Mouse (Mus musculus): ENCODE measurements around the gene Cabin1. TPM values are rescaled to one million over a fixed set of nuclear protein-coding genes. Genes with fewer than 3 reads are reported as not detected.

Cabin1 gene
- polyA plus RNA-seq, 1 experiment from 2014 or later = 36.8 TPM

- Histone ChIP-seq H3K4me2 (replicated peaks) (no peak overlapping the region), H3K4me3 (no peak overlapping the region)
- 92% methylated on average over 4 of the region's 4 CpGs for WGBS
Measured at GRCm38 (mm10) chr10:75616044-75616443, 148.1 kb downstream of the Cabin1 start.

GRCm38 (mm10) chr10:75610486-75610885 lies 153.7 kb downstream of the Cabin1 start:
- no peak overlapping the region for H3K4me3 ChIP-seq

More at GRCm38 (mm10) chr10:75616044-75616443, 148.1 kb downstream of the Cabin1 start:
- no peaks in the 10 kb centered on the region for H3K36me3 ChIP-seq
- no peak overlapping the region for H3K27ac ChIP-seq (replicated peaks)
- no peaks in the 10 kb centered on the region for H3K9me3 ChIP-seq
- no peaks in the 10 kb centered on the region for H3K27me3 ChIP-seq
- no peaks in the 10 kb centered on the region for H3K4me1 ChIP-seq
- ATAC-seq (replicated peaks) = no peak
- no peak overlapping the region for H3K9ac ChIP-seq (replicated peaks)

DNA sequence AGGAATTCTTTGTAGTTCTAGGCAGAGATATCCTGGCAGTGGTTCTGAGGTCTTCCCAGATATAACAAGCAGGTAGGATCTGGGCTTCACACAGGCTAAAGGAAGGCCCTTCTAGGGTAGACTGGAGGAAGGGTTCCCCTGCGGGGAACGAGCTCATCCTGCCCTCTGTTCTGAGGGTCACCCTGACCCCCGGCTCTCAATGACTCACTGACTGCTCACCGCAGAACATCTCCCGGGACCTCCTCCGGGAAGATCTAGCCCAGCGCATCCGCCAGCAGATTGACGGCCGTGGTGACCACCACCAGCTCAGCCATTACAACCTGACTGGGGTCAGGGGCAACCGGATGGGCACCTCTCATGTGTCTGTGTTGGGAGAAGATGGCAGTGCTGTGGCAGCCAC lies 155.2 kb downstream of the Cabin1 start:
- Histone ChIP-seq H3K9ac (replicated peaks) (no peak overlapping the region), H3K36me3 (no peaks in the 10 kb centered on the region), H3K4me2 (replicated peaks) (no peak overlapping the region), H3K27me3 (no peaks in the 10 kb centered on the region), H3K4me1 (no peaks in the 10 kb centered on the region), H3K4me3 (no peak overlapping the region), H3K27ac (replicated peaks) (no peak overlapping the region), H3K9me3 (no peaks in the 10 kb centered on the region)
- ATAC-seq (replicated peaks) = no peak
- WGBS = 95% methylated on average over 11 of the region's 11 CpGs

More at GRCm38 (mm10) chr10:75610486-75610885, 153.7 kb downstream of the Cabin1 start:
- Histone ChIP-seq H3K4me2 (replicated peaks) (no peak overlapping the region), H3K4me1 (no peaks in the 10 kb centered on the region), H3K27me3 (no peaks in the 10 kb centered on the region), H3K9me3 (no peaks in the 10 kb centered on the region), H3K36me3 (no peaks in the 10 kb centered on the region), H3K9ac (replicated peaks) (no peak overlapping the region), H3K27ac (replicated peaks) (no peak overlapping the region)
- WGBS = 72% methylated on average over 7 of the region's 7 CpGs
- ATAC-seq (replicated peaks) = no peak

DNA sequence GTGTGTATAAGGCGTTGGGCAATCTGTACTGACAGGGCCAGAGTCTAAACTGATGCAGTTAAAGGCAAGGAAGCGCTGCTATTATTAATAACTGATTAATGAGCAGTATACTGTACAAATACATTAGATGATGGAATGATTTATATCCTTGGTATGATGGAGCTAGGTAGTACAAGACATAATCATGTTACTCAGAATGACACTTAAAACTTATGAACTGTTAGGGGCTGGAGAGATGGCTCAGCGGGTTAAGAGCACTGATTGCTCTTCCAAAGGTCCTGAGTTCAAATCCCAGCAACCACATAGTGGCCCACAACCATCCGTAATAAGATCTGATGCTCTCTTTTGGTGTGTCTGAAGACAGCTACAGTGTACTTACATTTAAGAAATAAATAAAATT lies 156.9 kb downstream of the Cabin1 start:
- H3K4me1 ChIP-seq = no peaks in the 10 kb centered on the region
- H3K4me3 ChIP-seq = no peak overlapping the region
- no peaks in the 10 kb centered on the region for H3K27me3 ChIP-seq
- H3K9me3 ChIP-seq = no peaks in the 10 kb centered on the region
- H3K27ac ChIP-seq (replicated peaks) = no peak overlapping the region
- H3K36me3 ChIP-seq = no peaks in the 10 kb centered on the region
- WGBS = 91% methylated on average over 4 of the region's 4 CpGs
- no peak for ATAC-seq (replicated peaks)
- H3K4me2 ChIP-seq (replicated peaks) = no peak overlapping the region
- H3K9ac ChIP-seq (replicated peaks) = no peak overlapping the region

DNA sequence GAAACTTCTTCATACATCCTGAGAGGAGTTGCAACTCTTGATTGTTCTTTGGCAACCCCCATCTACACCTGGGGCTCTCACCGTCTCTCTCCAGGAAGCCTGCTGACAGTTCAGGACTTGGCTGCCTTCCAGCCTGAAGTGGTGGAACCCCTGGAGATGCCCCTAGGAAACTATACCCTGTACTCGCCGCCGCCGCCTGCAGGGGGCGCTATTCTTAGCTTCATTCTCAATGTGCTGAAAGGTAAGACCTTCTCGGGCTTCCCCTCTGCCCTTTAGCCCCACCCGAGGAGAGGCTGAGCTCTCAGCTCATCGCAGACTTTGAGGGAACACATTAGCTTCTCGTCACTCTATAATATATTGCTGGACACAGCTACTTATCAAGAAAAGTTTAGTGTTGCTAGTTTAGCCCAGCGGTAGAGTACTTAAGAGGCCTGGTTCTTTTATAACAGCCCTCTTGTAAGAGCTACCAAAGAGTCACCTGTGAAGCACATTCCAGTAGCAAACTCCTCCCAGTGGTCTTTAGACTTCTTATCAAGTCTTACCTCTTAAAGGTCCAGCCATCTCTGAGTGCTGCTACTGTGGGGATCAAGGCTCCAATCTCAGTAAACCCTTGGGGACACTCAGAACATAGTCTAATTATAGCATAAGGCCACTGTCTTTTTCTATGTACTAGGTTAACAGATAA lies 158.8 kb downstream of the Cabin1 start:
- no peak for ATAC-seq (replicated peaks)
- WGBS = 45% methylated on average over 11 of the region's 11 CpGs
- H3K36me3 ChIP-seq = no peaks in the 10 kb centered on the region
- H3K4me3 ChIP-seq = no peak overlapping the region
- no peaks in the 10 kb centered on the region for H3K27me3 ChIP-seq
- H3K27ac ChIP-seq (replicated peaks) = no peak overlapping the region
- no peak overlapping the region for H3K9ac ChIP-seq (replicated peaks)
- H3K4me1 ChIP-seq = no peaks in the 10 kb centered on the region
- H3K9me3 ChIP-seq = no peaks in the 10 kb centered on the region
- H3K4me2 ChIP-seq (replicated peaks) = no peak overlapping the region

GRCm38 (mm10) chr10:75600189-75600730 lies 163.9 kb downstream of the Cabin1 start:
- no peak overlapping the region for H3K4me3 ChIP-seq
- H3K27ac ChIP-seq (replicated peaks) = no peak overlapping the region
- no peaks in the 10 kb centered on the region for H3K36me3 ChIP-seq
- no peak overlapping the region for H3K4me2 ChIP-seq (replicated peaks)
- WGBS = 87% methylated on average over 7 of the region's 7 CpGs
- no peaks in the 10 kb centered on the region for H3K9me3 ChIP-seq
- H3K9ac ChIP-seq (replicated peaks) = no peak overlapping the region
- ATAC-seq (replicated peaks) = no peak
- H3K27me3 ChIP-seq = no peaks in the 10 kb centered on the region
- no peaks in the 10 kb centered on the region; the same call in 1 of the 2 replicates for H3K4me1 ChIP-seq

Other genes starting within 250 kb of the Cabin1 start
- gene Snrpd3, start 246.8 kb downstream of the Cabin1 start, polyA plus RNA-seq (2015; fragmentation: Nextera tagmentation; extraction: Ambion mirVana) = 155 and 156 TPM in 2 replicates
- 20.1 and 20.2 TPM in 2 replicates for gene Gucd1, start 246.4 kb downstream of the Cabin1 start, polyA plus RNA-seq (2015; fragmentation: Nextera tagmentation; extraction: Ambion mirVana)
- 16.4 TPM in 2 replicates for gene Lrrc75b, start 204.0 kb downstream of the Cabin1 start, polyA plus RNA-seq (2015; fragmentation: Nextera tagmentation; extraction: Ambion mirVana)
- 0.67 and 0.79 TPM in 2 replicates for gene Ggt1, start 202.7 kb downstream of the Cabin1 start, polyA plus RNA-seq (2015; fragmentation: Nextera tagmentation; extraction: Ambion mirVana)
- 2.5 and 3.0 TPM in 2 replicates for gene Ggt5, start 175.0 kb downstream of the Cabin1 start, polyA plus RNA-seq (2015; fragmentation: Nextera tagmentation; extraction: Ambion mirVana)
- 1.0 and 1.4 TPM in 2 replicates for gene Susd2, start 120.3 kb downstream of the Cabin1 start, polyA plus RNA-seq (2015; fragmentation: Nextera tagmentation; extraction: Ambion mirVana)
- gene Ddt, start 9.1 kb upstream of the Cabin1 start, polyA plus RNA-seq (2015; fragmentation: Nextera tagmentation; extraction: Ambion mirVana) = 61.1 and 62.2 TPM in 2 replicates
- gene Gm20441, start 16.6 kb upstream of the Cabin1 start, polyA plus RNA-seq (2015; fragmentation: Nextera tagmentation; extraction: Ambion mirVana) = not detected in 2 replicates
- gene Gstt3, start 17.1 kb upstream of the Cabin1 start, polyA plus RNA-seq (2015; fragmentation: Nextera tagmentation; extraction: Ambion mirVana) = 0.42 and 0.51 TPM in 2 replicates
- 10.7 and 11.5 TPM in 2 replicates for gene Gstt1, start 34.2 kb upstream of the Cabin1 start, polyA plus RNA-seq (2015; fragmentation: Nextera tagmentation; extraction: Ambion mirVana)
- gene Gstt4, start 58.2 kb upstream of the Cabin1 start, polyA plus RNA-seq (2015; fragmentation: Nextera tagmentation; extraction: Ambion mirVana) = not detected in 2 replicates
- 3.9 and 5.1 TPM in 2 replicates for gene Gstt2, start 73.1 kb upstream of the Cabin1 start, polyA plus RNA-seq (2015; fragmentation: Nextera tagmentation; extraction: Ambion mirVana)
- gene Mif, start 95.9 kb upstream of the Cabin1 start, polyA plus RNA-seq (2015; fragmentation: Nextera tagmentation; extraction: Ambion mirVana) = 1,708 and 1,857 TPM in 2 replicates
- 2.9 and 3.5 TPM in 2 replicates for gene Derl3, start 129.1 kb upstream of the Cabin1 start, polyA plus RNA-seq (2015; fragmentation: Nextera tagmentation; extraction: Ambion mirVana)
- gene Smarcb1, start 157.3 kb upstream of the Cabin1 start, polyA plus RNA-seq (2015; fragmentation: Nextera tagmentation; extraction: Ambion mirVana) = 330 and 334 TPM in 2 replicates
- gene Chchd10, start 168.8 kb upstream of the Cabin1 start, polyA plus RNA-seq (2015; fragmentation: Nextera tagmentation; extraction: Ambion mirVana) = 24.8 and 24.9 TPM in 2 replicates
- 19.8 and 20.3 TPM in 2 replicates for gene Mmp11, start 172.2 kb upstream of the Cabin1 start, polyA plus RNA-seq (2015; fragmentation: Nextera tagmentation; extraction: Ambion mirVana)
- 0.28 TPM in 1 of 2 replicates, not detected in the other for gene Gm867, start 176.3 kb upstream of the Cabin1 start, polyA plus RNA-seq (2015; fragmentation: Nextera tagmentation; extraction: Ambion mirVana)
- 0.42 and 0.48 TPM in 2 replicates for gene Vpreb3, start 178.7 kb upstream of the Cabin1 start, polyA plus RNA-seq (2015; fragmentation: Nextera tagmentation; extraction: Ambion mirVana)
- 0.15 TPM in 1 of 2 replicates, not detected in the other for gene Gm5134, start 190.2 kb upstream of the Cabin1 start, polyA plus RNA-seq (2015; fragmentation: Nextera tagmentation; extraction: Ambion mirVana)

Data from forebrain, embryonic 15.5 days (tissue).